Mouse (Mus musculus) large intestine, adult 2 months (tissue): Measurements from ENCODE around the gene Lsr. TPM values are rescaled to one million over a fixed set of nuclear protein-coding genes. Genes with fewer than 3 reads are reported as not detected.
A peak's percentile ranks its signal among the peaks of the same experiment; 100 is the strongest.
"Not testable (repeated sequence)": the region's sequence is repeated elsewhere in the genome, so short reads cannot be mapped to it uniquely, and the experiment has no call there.

Experiments used
- DNase-seq: peaks from one replicate; pipeline ENCODE4 v3.0.0-alpha.2; 2012; ENCODE audit warnings: low read depth, low spot score
- WGBS: fragments of 180-500 bp; shearing (Covaris S2); methylation state at CpG from one replicate; pipeline ENCODE4 v1.1.7; 2018; 5-methylcytosine and 5-hydroxymethylcytosine counted together
- polyA plus RNA-seq: library from polyadenylated mRNA; depleted of rRNA; stranded (reverse); fragments of >200 nt; gene quantifications from 2 replicates; pipeline ENCODE4 v1.2.3, GENCODE M21; 2012

The Lsr gene
- polyA plus RNA-seq, 1 experiment: 392 TPM

GRCm38 (mm10) chr7:30965677-30966076 lies 7.6 kb downstream of the Lsr start:
- WGBS: 87% methylated on average over 14 of the region's 14 CpGs
- no peak for DNase-seq

GRCm38 (mm10) chr7:30964366-30964765 lies 8.9 kb downstream of the Lsr start:
- WGBS: 87% methylated on average over 7 of the region's 7 CpGs
- no peak for DNase-seq

DNA sequence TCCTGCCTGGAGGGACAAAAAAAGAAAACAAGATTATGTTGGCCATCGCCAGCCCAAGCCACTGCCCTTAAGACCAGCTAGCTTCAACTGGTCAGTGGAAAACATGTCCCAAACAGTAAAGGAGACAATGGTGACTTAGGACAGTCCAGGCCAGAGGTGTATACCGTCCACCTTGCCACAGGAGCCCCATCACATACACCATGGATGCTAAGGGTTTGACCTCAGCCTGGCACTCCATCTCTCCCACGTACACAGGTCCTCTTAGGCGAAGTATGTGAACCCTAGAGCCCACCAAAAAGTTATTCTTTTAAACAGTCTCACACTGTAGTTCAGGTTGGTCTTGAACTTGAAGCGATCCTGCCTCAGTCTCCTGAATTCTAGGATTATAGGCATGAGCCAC lies 10.4 kb downstream of the Lsr start:
- WGBS: 92% methylated on average over 5 of the region's 5 CpGs
- DNase-seq: no peak

- DNase-seq: no peak
Measured at GRCm38 (mm10) chr7:30959786-30960349, 13.4 kb downstream of the Lsr start.

GRCm38 (mm10) chr7:30958866-30959487 lies 14.3 kb downstream of the Lsr start:
- WGBS: 95% methylated on average over 9 of the region's 9 CpGs
- no peak for DNase-seq

More at GRCm38 (mm10) chr7:30959786-30960349, 13.4 kb downstream of the Lsr start:
- WGBS: 91% methylated on average over 6 of the region's 6 CpGs

DNA sequence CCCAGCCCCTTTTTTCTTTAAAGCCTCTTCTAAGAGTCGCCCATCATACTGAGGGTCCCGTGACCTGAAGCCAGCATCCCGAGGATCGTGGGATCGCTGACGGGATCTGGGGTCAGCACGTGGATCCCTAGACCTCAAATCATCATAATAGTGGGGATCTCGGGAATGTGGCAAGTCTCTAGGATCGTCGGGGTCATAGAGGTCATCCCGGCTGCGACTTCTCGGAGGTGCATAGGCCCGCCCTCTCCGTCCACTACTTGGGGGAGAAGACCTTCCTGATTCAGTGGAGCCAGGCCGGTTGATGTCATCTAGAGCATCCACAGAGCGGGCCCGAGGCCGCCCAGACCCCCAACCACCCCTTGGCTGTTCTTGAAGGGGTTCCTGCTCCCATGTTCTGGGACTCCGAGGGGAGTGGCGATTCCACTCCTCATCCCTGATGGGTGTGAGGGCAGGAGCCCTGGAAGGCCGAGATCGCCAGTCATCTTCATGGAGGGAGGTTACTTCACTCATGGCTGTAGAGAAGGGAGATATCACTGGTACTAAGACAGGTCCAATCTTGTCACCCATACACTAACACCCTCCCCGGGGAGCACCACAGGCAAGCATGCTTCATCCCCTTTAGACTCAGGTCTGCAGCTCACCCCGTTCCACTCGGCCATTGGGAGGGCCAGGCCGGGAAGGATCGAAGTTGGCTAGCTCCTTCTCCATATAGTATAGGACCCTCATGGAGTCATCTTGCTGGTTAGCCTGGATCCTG lies 15.0 kb downstream of the Lsr start:
- WGBS: 75% methylated on average over 28 of the region's 28 CpGs
- DNase-seq: no peak

DNA sequence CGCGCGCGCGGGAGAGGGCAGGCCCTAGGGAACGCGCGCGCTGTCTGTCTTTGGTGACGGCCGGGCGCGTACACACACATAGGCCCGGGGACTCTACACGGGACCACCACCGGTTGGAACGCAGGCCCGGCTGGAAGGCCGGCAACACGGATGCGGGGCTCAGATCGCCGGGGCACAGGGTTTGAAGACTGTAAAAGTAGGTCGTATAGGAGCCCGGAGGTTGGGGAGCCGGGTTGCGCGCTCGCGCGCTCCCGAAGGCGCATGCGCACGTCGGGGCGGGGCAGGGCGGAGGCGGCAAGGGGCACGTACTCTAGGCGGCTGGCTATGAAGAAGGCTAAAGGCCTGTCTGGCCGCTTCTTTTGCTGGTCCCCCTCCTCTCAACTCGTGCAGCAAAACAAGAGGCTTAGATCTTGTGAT lies 15.9 kb downstream of the Lsr start:
- WGBS: under 1% methylated on average over 43 of the region's 43 CpGs
- DNase-seq: peak; percentile 70

- 3% methylated on average over 40 of the region's 82 CpGs for WGBS
- no peak for DNase-seq
Measured at GRCm38 (mm10) chr7:30956756-30957366, 16.4 kb downstream of the Lsr start, which contains the start of gene Usf2. TSS of gene Usf2 (minus strand) at chr7:30956803.

DNA sequence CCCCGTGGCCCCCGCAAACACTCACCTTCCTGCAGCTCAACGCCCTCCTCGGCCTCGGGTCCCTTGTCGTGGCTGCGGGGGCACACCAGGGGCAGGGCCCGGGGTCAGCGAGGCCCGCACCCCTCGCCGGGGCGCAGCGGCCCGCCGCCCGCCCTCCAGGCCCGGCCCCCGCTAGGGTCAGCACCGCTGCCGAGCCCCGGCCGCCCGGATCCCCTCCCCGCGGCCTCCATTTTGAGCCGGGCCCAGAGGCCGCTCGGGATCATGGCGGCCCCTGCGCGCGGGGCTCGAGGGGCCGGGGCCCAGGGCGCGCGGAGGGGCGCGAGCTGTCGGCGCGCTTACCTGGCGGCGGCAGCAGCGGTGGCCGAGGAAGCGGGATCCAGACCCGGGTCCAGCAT lies 16.9 kb downstream of the Lsr start:
- WGBS: 1% methylated on average over 36 of the region's 49 CpGs
- DNase-seq: no peak

GRCm38 (mm10) chr7:30955584-30956356 lies 17.5 kb downstream of the Lsr start:
- no peak for DNase-seq
- under 1% methylated on average over 64 of the region's 64 CpGs for WGBS

DNA sequence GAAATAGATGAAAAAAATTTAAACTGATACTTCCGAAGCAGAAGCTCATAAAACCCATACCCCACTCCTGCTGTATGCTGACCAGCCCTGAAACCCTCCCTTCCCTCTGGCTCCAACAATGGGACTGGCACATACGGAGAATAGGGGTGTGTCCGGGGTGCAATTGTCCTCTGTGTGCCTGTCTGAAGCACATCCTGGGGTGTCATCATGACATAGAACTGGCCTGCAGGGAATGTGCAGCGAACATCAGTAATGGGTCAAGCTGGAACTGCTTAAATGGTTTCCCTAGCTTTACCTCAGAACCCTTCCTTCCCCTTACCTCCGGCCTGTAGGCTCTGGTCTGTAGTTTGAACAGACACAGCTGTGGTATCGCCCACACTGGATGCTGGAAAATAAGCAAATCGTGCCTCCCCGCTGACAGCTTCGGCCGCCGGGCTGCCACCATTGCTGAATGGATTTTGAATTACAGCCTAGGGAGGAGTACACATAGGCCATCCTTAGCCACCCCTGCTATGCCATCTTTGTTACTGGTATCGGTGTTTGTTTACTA lies 18.2 kb downstream of the Lsr start:
- WGBS: 74% methylated on average over 12 of the region's 12 CpGs
- no peak for DNase-seq

- no peak for DNase-seq
- 42% methylated on average over 3 of the region's 3 CpGs for WGBS
Measured at GRCm38 (mm10) chr7:30954036-30954435, 19.2 kb downstream of the Lsr start.

GRCm38 (mm10) chr7:30953459-30953858 lies 19.8 kb downstream of the Lsr start:
- no peak for DNase-seq
- 83% methylated on average over 6 of the region's 6 CpGs for WGBS

GRCm38 (mm10) chr7:30952441-30953265 lies 20.6 kb downstream of the Lsr start:
- no peak for DNase-seq
- WGBS: 95% methylated on average over 16 of the region's 16 CpGs

DNA sequence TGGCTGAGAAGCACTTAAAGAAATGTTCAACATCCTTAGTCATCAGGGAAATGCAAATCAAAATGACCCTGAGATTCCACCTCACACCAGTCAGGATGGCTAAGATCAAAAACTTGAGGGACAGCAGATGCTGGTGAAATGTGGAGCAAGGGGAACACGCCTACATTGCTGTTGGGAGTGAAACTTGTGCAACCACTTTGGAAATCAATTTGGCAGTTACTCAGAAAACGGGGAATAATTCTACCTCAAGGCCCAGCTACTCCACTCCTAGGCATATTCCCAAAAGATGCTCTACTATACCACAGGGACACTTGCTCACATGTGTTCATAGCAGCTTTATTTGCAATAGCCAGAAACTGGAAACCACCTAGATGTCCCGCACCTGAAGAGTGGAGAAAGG lies 23.4 kb downstream of the Lsr start:
- WGBS: 80% methylated on average over 3 of the region's 3 CpGs
- DNase-seq: not testable (repeated sequence)

DNA sequence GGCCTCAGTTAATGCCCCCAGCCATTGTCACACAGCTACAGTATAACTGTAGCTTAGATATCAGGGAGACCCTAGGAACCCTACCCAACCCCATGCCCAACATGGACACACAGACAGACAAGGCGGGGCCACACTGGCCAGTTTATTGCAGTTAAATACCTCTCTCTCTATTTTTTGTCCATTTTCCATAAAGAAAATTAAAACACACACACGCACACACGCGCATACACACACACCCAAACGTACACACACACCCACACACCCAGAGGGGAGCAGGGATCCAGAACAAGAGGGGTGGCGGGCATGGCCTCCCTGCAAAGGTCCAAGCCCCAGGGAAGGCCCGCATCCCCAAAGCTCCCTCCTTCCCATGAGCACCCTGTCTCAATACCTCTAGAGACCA lies 27.4 kb downstream of the Lsr start:
- no peak for DNase-seq
- 93% methylated on average over 7 of the region's 7 CpGs for WGBS

DNA sequence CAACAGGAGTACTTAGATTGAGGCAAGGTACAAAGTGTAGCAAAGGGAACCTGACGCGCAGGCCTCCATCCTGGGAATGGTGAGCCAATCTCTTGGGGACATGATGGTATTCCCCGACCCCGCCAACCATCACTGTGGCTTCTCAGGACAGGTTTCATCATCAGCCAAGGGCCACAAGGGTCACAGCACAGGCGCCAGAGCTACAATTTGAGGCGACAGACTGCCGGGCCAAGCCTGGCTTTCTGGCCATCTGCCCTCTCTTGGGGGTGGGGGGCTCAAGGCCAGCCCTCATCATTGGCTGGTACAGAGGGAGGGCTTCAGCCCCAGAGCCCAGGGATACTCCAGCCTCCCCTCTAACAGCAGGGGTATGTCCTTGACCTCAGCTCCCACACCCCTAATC lies 27.8 kb downstream of the Lsr start:
- 86% methylated on average over 7 of the region's 7 CpGs for whole genome bisulfite sequencing
- not testable (repeated sequence) for DNase-seq

GRCm38 (mm10) chr7:30944706-30945105 lies 28.6 kb downstream of the Lsr start:
- not testable (repeated sequence) for DNase-seq
- 51% methylated on average over 2 of the region's 2 CpGs for WGBS
